In genomic region chr10:108153301-108153700, GRCm38 (mm10) we compare ENCODE assay signal across 17 mouse cellular contexts.
"Had no signal": no experiment of that assay in that cellular context is flagged by ENCODE, and none has a peak within 500 bp of the region (broad histone marks: within the 10 kb centered on the region; RNA-seq: fewer than 3 reads in every experiment).

No protein-coding gene starts in this region.

- DNase-seq: gastrocnemius, adult 2 months; gastrocnemius, postnatal 10 days; gastrocnemius, postnatal 25 days; heart, adult 18-20 months; heart, postnatal 14 days; heart, postnatal 36 days; kidney, adult 11 months; kidney, adult 2 months; kidney, adult 9 months; kidney, postnatal 14 days; kidney, postnatal 36 days; layer of hippocampus, adult 9-11 months; layer of hippocampus, postnatal 36 days; left cerebral cortex, postnatal 4 days had no signal

- ATAC-seq: hindbrain, postnatal 0 days; intestine, embryonic 16.5 days; liver, embryonic 12.5 days had no signal
